Mouse (Mus musculus) layer of hippocampus, adult 2 months (tissue): ENCODE measurements around the gene Itga11. TPM values are rescaled to one million over a fixed set of nuclear protein-coding genes. Genes with fewer than 3 reads are reported as not detected.
"Not testable (repeated sequence)": the region's sequence is repeated elsewhere in the genome, so short reads cannot be mapped to it uniquely, and the experiment has no call there.

Experiments used
- DNase-seq, 2 experiments: peaks; one replicate each; pipeline ENCODE4 v3.0.0; 2022; ENCODE audit warnings: low spot score in 2 of 2
- H3K27ac ChIP-seq: fragments of 200-600 bp; 2 replicates; pipeline ENCODE4 v1.8.1; 2022
- H3K4me3 ChIP-seq: fragments of 200-600 bp; 2 replicates; pipeline ENCODE4 v1.8.1; 2022; ENCODE audit warnings: mild to moderate bottlenecking
- CTCF ChIP-seq: fragments of 200-600 bp; conservative IDR thresholded peaks from 2 replicates; pipeline ENCODE4 v1.8.1; 2022; ENCODE audit warnings: antibody characterized with exemption, mild to moderate bottlenecking, moderate library complexity
- total RNA-seq, 2 experiments: library from RNA; stranded (reverse); gene quantifications; 2 replicates each; pipeline ENCODE4 v1.2.3; 2021

Gene Itga11
- total RNA-seq, 2 experiments from 2014 or later, result 4.5 to 5.3 TPM

DNA sequence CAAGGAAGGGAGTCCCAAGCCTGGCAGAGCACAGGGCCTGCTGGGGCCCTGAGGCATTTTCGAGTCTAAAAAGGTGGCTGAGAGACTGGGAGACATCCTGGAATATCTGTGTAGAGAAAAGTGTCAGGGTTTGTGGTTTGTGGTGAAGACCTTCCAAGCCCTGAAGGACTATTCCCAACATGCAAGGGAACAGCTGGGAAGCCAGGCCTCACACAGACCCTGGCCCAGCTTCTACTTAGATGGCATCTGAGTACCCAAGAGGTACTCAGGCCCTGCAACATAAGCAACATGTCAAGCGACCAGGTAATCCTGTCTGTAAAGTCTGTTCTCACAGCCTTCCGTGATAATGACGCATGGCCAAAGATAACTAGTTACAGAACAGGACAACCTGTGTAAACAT, 18.6 kb upstream of the Itga11 start:
- Histone ChIP-seq H3K4me3 (no peak overlapping the region), H3K27ac (no peak overlapping the region)
- no peak for DNase-seq
- TF ChIP-seq CTCF, result no peak

GRCm38 (mm10) chr9:62660971-62661370, 16.7 kb upstream of the Itga11 start:
- DNase-seq, H3K4me3 ChIP-seq, H3K27ac ChIP-seq: not testable (repeated sequence)

- no peak overlapping the region for H3K4me3 ChIP-seq
- H3K27ac ChIP-seq, result no peak overlapping the region
- TF ChIP-seq CTCF, result no peak
- no peak for DNase-seq
Observed at GRCm38 (mm10) chr9:62663443-62663842, 14.2 kb upstream of the Itga11 start.

GRCm38 (mm10) chr9:62664115-62664725, 13.4 kb upstream of the Itga11 start:
- no peak for DNase-seq
- no peak overlapping the region for H3K4me3 ChIP-seq
- H3K27ac ChIP-seq, result no peak overlapping the region
- TF ChIP-seq CTCF, result no peak

DNA sequence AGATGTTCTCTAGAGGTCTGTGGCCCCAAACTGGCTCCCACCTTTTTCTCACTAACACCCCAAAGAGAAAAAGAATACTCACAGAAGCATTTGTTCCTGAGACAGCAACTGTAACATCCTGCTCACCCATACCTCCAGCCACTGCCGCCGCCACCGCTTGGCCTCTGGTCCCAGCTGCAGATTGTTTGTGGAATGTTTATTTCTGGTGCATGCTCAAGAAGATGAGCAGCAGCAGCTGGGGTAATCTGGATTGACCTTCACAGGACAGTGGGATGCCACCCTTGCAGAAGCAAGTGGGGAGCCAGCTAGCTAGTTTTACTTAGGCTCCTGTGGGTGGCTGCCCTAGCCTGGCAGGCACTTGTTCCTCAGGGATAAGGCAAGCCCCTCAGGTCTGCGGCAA, 11.7 kb upstream of the Itga11 start:
- Histone ChIP-seq H3K27ac (no peak overlapping the region), H3K4me3 (no peak overlapping the region)
- no peak for TF ChIP-seq CTCF
- no peak for DNase-seq

DNA sequence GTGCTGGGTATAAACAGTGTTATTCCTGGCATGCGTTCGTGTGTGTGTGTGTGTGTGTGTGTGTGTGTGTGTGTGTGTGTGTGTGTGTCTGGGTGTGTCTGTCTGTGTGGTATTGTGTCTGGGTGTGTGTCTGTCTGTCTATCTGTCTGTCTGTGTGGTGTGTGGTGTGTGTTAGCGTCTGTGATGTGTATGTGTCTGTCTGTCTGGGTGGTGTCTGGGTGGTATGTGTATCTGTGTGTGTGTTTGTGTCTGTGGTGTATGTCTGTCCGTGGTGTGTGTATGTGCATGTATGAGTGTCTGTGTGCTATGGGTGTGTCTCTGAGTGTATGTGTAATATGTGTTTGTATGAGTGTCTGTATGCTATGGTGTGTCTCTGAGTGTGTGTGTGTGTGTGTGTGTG, 9.1 kb upstream of the Itga11 start:
- Histone ChIP-seq H3K27ac (no peak overlapping the region), H3K4me3 (no peak overlapping the region)
- no peak for DNase-seq
- TF ChIP-seq CTCF, result no peak

GRCm38 (mm10) chr9:62673241-62673640, 4.4 kb upstream of the Itga11 start:
- no peak for DNase-seq

DNA sequence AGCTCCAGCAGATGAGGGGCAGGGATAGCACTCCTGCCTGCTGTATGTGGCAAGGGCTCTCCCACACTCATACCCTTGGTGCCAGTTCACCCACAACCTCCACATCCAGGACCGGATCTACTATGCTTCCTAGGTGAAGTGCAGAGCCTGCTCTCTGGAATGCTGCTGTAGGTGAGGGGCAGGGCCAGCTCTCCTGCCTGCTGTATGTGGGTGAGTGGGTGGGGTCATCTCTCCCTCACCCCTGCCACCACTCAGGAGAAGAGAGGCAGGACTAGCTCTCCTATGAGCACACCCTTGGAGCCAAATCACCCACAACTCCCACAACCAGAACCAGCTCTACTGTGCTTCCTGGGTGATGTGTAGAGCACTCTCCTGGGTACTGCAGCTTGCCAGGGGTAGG, 2.5 kb upstream of the Itga11 start:
- H3K27ac ChIP-seq, result no peak overlapping the region
- TF ChIP-seq CTCF, result no peak
- no peak overlapping the region for H3K4me3 ChIP-seq
- no peak for DNase-seq

More at GRCm38 (mm10) chr9:62673241-62673640, 4.4 kb upstream of the Itga11 start:
- Histone ChIP-seq H3K27ac (no peak overlapping the region), H3K4me3 (no peak overlapping the region)
- TF ChIP-seq CTCF, result no peak

DNA sequence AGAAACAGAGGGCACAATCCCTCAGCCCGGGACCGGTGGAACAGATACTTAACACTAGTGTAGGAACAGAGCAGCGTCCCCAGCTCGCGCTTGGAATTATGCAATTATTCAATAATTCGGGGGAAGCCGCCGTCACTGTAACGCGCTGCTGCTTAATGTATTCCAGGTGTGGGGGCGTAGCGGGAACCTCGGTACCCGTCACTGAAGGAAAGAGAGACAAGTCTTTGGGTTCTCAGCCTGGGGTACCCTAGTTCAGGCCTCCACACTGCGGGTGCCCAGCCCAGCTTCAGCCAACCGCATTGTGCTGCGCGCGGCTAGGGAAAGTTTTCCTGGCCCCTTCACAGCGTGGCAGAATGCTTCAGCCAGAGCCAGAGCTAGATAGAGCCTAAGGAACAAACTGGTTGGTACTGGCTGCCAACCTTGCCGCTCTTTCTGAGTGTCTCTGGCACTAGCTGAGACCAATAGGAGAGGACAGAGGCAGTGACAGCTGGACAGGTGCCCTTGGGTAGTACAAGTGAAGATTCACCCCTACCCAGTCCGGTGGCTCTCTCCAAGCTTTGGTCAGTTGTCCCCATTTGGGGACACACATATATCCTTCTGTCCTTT, 1.0 kb downstream of the Itga11 start:
- H3K27ac ChIP-seq, result peak overlapping the region; percentile 70
- H3K4me3 ChIP-seq, result peak overlapping the region; percentile 54
- peak; percentile 18 to 41 for DNase-seq
- TF ChIP-seq CTCF, result no peak

GRCm38 (mm10) chr9:62679398-62679797, 1.8 kb downstream of the Itga11 start:
- TF ChIP-seq CTCF, result no peak
- DNase-seq, result no peak
- no peak overlapping the region for H3K27ac ChIP-seq
- no peak overlapping the region for H3K4me3 ChIP-seq

DNA sequence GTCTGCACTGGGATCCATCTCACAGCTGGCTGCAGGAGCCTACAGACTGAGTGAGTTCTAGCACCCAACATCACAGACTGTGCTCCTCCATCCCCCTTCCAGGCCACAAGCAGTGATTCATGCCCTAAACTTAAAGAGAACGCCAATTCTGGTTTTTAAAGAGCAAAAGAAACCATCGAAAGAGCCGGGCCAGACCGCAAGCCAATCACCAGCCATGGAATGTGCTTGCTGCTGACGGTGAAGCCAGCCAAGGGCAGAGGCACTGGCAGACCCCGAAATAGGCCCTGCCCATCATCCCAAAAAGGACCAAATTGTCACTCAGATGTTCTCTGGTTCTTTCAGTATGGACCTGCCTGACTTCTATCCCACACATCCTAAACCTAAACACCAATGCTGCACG, 6.7 kb downstream of the Itga11 start:
- no peak for TF ChIP-seq CTCF
- no peak overlapping the region for H3K27ac ChIP-seq
- no peak for DNase-seq
- H3K4me3 ChIP-seq, result no peak overlapping the region

GRCm38 (mm10) chr9:62689748-62690147, 12.1 kb downstream of the Itga11 start:
- DNase-seq, result no peak
- Histone ChIP-seq H3K27ac (no peak overlapping the region), H3K4me3 (no peak overlapping the region)
- TF ChIP-seq CTCF, result no peak

DNA sequence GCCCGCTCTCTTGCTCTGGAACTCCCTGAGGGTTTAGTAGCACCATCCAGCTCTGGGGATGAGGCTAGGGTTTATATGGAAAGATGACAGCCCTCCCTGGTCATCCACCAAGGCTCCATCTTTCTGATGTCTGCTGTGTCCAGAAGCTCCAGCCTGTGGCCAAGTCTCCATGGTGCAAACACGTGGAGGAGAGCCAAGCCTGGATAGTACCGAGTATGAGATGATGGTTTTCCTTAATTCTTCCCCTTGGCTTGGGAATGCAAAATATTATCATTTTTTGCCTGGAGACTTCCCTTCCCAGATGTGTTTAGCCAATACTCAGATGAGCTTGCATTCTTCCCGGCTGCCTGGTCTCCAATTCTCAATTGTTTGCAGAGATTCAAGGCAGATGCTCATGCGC, 16.4 kb downstream of the Itga11 start:
- TF ChIP-seq CTCF, result no peak
- Histone ChIP-seq H3K27ac (no peak overlapping the region), H3K4me3 (no peak overlapping the region)
- DNase-seq, result no peak

DNA sequence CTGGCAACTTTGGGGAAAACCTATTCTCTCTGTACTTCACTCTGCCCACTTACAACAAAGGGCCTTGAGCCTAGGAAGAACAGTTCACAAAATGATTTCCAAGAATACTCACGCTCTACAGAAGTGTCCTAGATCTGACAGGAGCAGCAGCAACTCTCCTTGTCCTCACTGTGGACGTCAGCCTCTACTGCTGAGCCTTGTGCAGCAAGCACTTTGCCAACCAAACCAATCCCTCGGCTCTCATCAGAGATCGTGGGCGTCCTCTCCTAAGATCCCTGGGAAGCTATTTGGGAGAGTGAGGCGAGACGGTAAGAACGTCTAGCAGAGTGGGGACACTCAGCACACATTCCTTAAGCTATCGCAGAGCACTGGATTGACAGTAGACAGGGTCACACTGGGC, 17.6 kb downstream of the Itga11 start:
- no peak for DNase-seq
- H3K27ac ChIP-seq, result no peak overlapping the region
- no peak overlapping the region for H3K4me3 ChIP-seq
- no peak for TF ChIP-seq CTCF
